Mouse (Mus musculus) thymus, adult 2 months (tissue): Measurements from ENCODE around the gene Ptn.

Experiments used
- CTCF ChIP-seq: fragments of 200-500 bp; IDR thresholded peaks from 2 replicates; pipeline ENCODE4 v1.5.1; 2012; ENCODE audit warnings: mild to moderate bottlenecking, control low read depth, low read length, moderate library complexity, borderline replicate concordance; ENCODE audit not compliant: control insufficient read depth, poor library complexity, insufficient read depth; ENCODE audit errors: extremely low read depth
- POLR2A ChIP-seq: fragments of 200-500 bp; IDR thresholded peaks from 2 replicates; pipeline ENCODE4 v1.6.1; 2012; ENCODE audit warnings: mild to moderate bottlenecking, low read length, control low read depth, moderate library complexity; ENCODE audit not compliant: control insufficient read depth, poor library complexity, insufficient read depth; ENCODE audit errors: extremely low read depth

DNA sequence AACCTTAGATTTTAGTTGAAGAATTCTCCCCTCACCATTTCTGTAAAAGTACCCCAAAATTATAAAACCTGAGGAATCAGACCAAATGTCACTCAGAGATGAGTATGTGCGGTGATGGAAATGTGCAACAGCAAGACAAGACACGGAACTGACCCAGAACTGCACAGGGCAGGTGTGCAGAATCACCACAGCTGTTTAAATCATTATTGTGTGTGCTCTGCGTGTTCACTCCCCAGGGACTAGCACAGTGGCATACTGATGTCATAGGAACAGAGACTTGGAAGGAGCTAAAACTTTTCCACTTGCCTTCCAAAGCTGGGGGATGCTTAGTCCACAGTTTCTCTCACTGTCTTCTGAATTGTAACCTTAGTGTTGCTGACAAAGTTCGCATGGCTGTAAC is 22.7 kb upstream of the Ptn start:
- TF ChIP-seq POLR2A (no peak), CTCF (no peak)
